Mouse (Mus musculus): ENCODE data around the gene Itga1.

Gene Itga1

DNA sequence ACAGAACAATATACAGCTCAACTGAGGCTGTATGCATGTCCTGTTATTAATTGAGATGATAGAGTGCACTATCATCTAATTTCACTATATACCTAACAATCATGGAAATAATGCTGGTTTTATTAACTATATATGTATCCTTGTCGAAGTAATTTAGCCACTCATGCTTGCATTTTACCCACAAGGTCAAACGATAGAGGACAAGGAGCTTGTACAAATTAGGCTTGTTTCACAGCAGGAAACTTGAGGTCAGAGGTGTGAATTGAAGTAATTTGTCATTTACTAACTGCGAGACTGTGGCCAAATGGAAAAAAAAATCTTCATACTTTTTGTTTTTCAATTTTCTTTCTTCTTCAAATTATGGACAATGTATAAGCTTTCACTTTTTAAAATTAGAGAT is 3.5 kb downstream of the Itga1 start:
- no peak for DNase-seq

DNA sequence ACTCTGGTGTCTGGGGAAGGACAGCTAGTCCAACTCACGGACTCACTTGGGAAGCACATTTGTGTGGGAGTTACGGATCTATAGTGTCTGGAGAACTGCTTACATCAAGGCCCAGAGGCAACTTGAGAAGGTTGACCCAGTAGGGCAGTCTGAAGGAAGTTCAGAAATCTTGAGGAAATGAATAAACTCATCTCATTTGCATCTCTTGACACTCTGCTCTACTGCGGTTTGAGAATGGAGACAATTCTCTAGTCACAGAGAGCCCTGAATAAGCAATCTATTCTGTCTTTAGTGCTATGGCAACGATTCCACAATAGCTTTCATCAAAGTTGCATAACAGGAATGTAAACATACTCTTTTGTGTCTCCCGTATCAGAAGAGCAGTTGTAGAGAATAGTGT is 4.8 kb downstream of the Itga1 start:
- DNase-seq: no peak

DNA sequence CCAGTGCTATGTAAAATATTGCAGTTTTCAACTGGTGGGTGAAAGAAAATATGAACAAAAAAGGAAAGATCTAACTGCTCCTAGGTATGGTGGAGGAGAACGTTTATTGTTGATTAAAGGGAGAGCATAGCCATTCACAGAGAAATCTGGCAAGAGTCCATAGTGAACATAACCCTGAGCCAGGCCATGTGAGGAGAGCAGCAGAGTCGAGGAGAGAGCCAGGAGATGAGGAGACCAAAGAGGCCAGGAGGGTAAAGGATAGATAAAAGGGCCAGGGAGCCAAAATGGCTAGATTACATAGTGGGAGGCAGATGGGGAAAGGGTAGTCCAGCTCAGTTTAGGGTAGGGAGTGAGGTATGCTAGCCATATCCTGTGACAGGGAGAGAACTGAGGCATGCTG is 5.5 kb downstream of the Itga1 start:
- peak in 1 of 2 experiments; percentile 58 for DNase-seq

DNA sequence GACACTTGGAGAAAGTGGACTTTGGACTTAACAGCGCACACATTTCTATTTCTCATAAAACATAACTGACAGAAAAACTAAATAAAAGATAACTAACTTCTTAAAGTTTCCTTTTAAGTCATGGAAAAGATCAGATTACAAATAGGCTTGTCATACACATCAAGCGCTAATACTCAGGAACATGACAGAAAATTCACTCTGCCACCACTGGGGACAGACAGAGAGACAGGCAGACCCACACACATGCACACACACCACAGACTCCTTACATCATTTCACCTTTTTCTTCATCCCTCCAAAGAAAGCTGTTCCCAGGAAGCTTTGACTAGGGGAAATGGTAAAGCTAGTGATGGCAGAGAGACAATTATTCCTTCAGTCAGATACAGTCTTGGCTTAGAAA is 6.4 kb downstream of the Itga1 start:
- no peak for DNase-seq

DNA sequence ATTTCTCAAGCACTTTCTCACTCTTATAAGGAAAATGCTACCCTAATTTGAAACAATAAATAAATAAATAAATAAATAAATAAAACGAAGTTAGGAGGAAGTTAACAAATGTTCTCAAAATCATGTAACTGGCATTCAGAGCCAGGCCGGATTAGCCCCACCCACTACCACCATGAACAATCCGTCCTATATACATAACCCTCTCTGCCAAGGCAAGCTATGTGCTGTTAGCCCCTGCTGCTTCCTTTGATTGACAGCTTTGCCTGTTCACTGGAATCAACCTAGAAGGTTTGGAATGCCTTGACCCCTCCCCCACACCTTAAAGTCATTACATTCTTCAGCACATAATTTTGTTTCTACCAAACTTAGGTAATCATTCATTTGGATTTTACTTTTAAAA is 10.3 kb downstream of the Itga1 start:
- DNase-seq: no peak

DNA sequence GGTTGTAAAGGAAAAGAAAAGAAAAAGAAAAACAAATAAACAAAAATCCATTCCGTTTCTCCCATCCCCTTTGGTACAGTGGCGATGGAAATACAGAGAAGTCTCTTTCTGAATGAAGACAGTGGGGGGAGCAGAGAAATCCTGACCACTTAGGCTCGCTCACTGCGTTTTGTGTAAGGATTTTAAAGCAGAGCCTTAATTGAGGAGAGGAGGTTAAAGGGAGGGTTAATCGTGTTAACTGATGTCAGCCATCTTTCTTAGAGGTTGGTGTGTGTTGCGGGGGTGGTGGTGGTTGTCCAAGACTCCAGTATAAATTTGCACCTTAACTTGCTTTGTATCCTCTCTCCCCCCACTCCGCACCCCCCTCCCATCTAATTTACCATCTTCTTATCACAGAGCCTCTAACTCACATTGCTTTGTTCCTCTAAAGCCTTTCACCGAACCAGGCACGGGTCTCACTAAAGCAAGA is 10.8 kb downstream of the Itga1 start:
- DNase-seq: no peak

DNA sequence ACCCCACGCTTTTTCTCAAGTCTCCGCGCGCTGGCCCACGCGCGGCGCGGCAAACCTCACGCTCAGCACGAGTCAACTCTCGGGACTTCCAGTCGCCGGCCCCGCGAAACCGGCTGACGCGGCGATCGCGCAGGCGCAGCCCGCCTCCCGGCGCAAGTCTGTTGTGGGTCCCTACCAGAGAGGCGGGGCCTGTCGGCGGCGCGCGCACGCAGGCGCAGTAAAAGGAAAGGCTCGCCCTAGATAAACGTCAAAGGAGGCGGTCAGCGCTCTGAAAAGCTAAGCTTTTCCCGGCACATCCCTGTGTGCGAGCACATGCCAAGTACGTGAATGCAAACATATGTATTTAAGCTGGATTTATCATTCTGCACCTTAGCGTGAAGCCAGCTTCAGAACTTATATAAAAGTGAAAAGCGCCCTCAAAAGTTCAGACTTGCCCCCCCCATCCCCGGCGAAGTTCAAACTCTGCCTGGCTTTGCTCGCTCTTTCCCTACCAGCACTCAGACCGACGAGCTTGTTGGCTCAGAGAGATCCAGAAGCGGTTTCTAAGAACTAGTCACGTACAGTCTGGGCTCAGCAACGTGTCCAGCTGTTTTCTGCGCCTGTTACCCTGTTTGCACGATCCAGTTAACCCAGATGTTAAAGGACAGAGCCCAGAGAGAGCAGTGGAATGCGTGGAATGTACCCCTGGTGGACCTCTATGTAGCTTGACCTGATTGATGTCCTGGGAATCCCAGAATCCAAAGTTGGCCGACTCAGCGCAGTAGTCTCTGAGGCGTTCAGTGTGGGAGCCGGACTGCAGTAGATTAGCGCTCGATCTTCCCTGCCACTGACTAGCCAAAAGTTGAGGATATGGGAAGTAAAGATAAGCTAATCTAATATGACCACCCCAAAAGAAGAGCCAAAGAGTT is 11.4 kb downstream of the Itga1 start, which contains the start of gene Pelo:
Gene Pelo, minus strand, starts transcription at position 118 of the 908 bp plus-strand sequence.
- DNase-seq: peak; percentile 97

DNA sequence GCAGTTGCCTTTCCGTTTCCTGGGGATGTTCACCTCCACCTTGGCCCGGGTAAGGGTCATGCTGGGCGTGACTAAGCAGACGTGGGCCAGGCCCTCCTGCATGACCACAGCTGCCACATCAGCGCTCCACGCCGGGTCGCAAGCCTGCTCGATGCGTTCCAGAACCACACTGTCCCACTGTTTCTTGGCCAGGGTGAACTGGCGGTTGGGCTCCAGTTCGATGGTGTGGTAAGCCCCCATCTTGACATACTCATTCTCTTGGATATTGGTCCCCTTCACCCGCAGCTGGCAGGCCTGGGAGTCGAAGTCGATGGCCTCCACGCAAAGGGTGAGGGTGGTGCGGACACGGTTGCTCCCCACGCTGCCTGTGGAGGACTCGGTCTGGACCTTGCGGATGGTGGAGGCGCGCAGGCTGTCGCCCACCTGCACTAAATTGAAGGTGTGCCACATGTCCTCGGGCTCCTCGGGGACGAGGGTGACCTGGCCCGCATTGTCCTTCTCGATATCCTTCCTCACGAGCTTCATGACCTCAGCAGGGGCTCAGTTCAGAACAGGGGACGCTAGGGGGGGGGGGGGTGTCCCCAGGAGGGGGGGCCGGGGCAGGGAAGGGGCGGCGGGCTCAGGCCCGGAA is 12.3 kb downstream of the Itga1 start:
- peak; percentile 58 to 70 for DNase-seq

DNA sequence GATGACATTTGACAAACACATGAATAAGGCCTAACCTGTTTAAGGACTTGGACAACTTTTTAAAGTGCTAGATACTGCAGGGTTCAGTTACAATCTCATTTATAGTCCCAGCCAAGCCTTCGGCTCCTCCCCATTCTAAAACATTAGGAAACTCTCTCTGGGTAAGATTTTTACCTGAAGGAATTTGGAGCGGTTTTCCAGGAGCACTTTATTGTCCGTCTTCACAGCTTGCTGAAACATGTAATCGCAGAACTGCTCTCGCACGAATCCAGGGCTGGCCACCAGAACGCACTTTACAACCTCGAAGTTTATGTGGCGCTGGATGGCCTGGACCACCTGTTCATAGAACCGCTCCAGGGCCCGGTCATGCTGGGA is 12.8 kb downstream of the Itga1 start:
- DNase-seq: no peak

DNA sequence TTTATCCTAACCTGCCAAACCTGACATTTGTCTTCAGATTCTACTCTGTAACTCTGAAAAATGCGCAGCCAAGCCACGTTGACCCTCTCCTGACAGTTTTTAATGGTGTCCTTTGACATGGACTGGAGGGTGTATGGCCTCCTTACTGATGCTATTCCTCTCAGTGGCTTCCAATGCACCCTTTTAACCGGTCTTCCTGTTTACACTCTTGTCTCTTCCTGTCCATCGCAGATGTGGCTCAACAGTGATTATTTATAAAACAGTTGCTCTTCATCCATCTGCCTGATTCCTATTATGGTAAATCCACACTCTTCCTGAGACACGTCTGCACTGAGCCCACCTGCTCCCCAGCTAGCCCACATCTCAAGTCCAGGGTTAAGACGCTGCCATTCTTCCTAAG is 15.8 kb downstream of the Itga1 start:
- DNase-seq: no peak

DNA sequence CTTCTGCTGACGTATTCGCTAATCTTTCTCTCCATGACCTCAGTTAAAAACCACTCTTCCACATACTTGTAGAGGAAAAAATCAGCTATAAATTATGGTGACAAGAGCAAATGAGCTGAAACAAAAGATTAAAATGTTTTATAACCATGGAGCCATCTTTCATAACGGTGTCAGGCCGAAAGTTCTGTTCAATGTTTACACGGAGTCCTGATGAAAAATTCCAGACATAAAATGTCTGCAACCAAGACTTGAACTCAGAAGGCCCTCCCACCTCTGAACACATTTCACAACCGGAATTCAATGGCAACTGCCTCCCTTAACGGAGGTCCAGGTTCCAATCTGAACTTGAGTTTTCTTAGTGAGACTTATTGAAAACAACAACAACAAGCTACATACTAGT is 19.4 kb downstream of the Itga1 start:
- DNase-seq: no peak

DNA sequence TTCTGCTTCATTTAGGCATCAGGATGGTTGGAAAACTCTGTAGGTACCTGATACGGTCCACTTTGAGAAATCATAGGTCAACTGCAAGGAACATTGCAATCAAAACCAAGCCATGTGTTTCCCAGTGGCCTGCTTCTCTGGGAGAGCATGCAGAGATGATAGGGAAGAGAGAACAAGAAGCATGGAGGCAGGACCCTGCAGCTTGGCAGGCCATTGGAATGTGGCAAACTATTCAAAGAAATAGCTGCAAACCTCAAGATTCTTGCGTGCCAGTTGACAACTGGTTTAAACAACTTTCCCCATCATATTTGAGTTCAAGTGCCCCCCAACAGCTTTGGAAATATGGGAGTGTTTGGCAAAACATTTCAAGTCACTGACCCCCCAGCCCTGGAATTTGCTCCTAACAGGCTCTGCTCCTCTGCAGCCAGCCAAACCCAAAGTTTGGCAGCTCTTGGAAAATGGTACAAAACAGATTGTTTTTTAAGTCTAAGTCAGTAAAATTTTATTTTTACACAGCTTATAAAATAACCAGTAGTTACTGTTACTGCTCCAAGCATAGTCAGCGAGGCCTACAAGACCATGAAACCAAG is 21.7 kb downstream of the Itga1 start:
- no peak for DNase-seq

DNA sequence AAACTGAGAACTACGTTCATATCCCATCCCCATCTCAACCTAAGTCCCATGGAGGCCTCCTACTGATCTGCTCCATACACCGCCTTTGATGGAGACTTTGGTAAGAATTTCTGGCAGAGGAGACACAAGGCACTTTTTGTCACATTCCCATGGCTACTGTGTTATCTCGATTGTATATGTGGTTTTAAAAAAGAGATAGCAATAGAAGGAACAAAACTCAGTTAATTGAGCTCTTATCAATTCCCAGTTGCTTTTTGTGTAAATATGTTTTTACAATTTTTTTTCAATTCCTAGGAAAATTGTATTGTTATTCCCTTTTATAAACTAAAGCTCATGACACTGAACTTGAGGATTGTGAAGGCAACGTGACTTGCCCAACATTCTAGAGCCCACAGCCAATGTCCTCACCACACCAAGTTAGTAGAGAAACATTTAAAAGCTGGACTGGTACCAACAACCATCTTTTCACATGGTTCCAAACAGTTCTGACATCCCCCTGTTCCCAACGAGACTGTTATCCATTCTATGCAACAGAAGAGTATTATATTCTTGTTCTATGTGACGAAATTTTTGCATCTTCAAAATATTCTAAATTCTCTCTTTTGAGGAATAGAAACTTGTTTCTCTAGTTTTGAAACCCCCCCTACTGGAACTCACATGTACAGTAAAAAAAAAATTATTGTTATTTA is 22.6 kb downstream of the Itga1 start:
- no peak for DNase-seq

DNA sequence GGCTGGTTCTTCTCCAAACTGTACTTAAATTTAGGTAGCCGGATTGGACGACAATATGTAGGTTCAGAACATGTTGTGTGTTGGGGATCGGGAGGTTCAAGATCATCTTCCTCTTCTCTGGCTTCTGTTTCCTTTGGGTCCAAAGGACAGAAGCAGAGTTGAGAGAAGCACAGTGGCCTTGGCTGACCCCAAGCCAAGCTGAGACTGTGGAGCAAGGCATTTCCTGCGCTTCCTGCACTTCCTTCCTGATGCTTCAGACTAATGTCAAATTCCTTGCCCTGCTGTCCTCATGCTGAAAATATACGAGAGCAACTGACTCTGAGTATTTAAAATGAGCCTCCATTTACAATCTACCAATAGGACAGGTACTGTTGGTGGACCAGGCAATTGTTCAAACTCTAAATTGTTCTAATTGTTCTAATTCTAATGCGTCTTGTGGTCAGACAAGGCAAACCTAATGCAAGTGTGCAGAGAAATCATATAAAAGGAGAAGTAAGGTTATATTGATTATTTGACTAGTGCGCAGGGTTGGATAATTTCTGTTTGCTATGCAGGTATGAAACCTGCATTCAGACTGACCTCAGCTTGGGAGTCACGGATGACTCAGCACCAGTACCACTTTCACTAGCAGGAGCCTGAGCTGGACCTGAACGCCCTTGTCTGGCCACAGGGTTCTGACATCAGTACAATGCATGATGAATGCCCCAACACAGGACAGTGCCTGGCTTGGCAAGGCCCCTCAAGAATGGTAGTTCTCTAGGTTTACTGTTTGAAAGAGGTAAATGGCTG is 24.2 kb downstream of the Itga1 start:
- DNase-seq: peak; percentile 66 to 70

DNA sequence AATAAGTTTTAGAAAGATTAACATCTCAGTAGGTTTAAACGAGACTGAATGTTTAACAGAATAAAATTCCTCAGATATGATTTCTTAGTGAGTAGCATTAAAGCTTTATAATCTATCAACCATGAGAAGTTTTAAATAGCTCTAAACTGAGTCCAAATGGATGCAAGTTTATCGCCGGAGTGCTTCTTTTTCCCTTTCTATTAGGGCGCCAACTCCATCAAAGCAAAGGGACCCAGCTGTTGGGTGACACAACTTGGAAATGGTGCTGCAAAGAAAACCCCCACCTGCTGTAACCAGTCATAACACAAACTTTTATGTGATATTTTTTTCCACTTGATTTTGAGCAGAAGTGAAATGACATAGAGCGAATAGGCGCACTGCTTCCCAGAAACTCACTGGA is 29.4 kb downstream of the Itga1 start:
- no peak for DNase-seq

DNA sequence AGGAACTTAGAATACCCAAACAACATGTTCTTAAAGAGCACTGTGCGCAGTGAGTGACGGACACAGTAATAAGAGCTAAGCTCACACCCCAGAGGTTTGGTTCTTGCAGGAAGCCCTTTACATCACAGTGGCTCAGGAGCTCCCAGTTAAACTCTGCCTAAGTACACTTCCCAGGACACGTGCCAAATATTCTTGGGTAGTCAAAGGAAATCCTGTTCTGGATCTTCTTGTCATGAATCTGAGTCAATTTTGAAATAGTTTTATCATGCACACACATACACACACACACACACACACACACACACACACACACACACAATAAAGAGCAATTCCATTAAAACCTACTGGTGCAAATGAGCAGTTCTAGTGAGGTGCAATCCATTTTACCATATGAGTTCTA is 30.3 kb downstream of the Itga1 start:
- DNase-seq: peak in 1 of 2 experiments; percentile 50

DNA sequence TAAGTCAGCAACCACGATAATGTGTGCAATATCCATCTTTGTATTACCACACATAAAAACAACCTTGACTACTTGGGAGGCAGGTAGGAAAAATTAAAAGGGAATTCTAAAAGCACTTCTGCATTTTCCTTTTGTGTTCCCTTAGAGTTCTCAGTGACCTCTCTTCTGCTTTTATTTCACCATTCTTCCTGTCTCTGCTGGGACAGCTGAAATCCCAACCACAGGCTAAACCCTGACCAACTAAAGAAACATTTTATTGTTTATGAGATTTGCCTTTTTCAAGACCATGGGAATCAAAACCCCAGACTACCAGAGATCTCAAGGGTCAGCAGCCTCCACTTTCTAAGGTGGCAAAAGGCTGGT is 33.8 kb downstream of the Itga1 start:
- no peak for DNase-seq

DNA sequence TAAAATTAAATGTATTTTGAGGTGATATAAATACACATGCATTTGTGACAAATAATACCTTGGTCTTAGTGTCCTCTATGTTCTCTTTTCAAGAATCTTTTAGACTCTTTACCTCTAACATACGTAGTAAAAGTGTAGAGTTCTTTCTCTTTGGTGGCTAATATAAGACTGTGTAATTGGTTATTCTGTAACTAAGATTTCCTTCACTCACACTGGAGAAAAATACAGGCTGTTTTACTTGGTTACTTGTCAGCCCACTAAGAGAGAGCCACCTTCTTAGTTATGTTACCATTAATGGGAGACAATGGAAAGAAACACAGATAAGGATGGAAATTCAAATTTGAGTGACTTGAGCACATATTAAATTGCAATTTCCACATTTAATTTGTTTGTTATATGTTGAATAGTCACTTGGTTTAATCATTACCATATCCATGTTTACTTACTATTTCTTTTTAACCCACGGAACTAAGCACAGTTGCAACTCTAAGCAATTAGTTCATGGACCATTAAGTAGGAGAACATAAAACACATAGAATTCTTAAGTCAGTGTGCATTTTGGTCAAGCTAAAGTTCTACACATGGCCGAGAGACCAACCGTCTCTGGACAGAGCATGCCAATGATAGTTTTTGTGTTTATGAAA is 34.3 kb downstream of the Itga1 start:
- DNase-seq: no peak

DNA sequence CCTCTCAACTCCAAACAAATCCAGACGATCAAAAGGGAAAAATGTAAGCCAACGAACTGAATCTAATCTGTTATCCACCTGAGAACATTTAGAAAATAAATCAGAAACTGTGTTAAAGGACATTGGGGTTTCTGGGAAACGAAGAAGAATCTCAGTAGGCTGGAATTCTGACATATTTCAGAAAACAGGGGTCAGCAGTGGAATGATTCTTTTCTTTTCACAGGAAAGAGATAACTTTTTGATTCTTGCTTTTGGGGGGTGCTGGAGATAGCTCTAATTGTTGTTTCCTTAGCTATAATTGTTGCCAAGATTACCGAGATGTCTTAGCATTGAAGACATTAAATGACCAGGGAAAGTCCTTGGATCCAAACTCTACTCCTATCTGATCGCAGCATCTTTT is 44.2 kb downstream of the Itga1 start:
- DNase-seq: no peak

DNA sequence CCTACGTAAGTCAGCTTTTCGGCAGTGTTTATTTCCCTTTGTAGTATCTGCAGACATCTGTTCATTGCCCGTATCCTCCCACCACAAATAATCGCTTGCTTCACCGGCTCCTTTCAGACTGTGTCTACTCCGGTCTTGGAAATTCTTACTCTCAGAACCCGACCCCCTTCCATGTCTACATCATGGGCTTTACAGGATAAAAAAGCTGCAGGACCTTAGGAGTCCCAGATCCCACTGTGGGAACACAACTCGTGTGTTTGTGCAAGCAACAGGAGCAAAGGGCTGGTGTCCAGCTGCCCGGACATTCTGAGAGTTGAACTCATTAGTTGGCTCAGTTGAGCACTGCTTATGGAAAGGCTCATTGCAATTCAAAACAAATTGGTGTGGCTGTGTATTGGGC is 47.0 kb downstream of the Itga1 start:
- DNase-seq: no peak

DNA sequence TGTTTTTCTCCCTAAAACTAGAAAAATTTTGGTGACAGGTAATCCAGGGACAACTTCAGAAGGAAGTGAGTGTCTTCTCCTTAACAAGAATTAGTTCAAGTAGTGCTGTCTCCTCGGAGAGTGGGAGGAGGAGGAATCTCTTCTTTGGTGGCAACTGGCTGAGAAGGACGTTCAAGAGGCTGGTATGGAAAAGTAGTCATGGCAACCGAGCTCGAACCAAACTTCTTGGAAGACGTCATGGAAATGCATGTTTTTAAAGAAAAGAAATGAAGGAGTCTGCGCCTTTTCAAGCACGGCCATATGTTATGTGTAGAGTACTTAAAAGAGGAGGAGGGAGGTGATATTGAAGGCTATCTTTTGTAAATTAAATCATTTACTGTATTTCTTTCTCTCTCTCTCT is 49.2 kb downstream of the Itga1 start:
- DNase-seq: no peak
